Comparison of ENCODE assay signal across 8 mouse cellular contexts in genomic region chr12:87416690-87417089, GRCm38 (mm10). TPM values are rescaled to one million over a fixed set of nuclear protein-coding genes. Genes with fewer than 3 reads are reported as not detected.
DNase-seq lines count a peak whose midpoint lies in the region; ATAC-seq and TF ChIP-seq lines count a peak whose summit lies in the region.

No protein-coding gene starts in this region.

- no peak for TF ChIP-seq POLR2A in small intestine, adult 2 months (IDR thresholded peaks at IDR 0.05; ENCODE audit: low read depth, low read length)

- no peak overlapping the region for H3K4me2 ChIP-seq in forebrain, postnatal 0 days (ENCODE audit: low read depth)
- H3K4me2 ChIP-seq in forebrain, embryonic 15.5 days (replicated peaks): no peak overlapping the region
- H3K4me2 ChIP-seq in intestine, embryonic 16.5 days (ENCODE audit: low read depth, low read length): no peak overlapping the region
- H3K4me2 ChIP-seq in liver, embryonic 16.5 days (ENCODE audit: low read depth, low read length): no peak overlapping the region

- H3K4me3 ChIP-seq in forebrain, postnatal 0 days (ENCODE audit: low read depth, low read length): no peak overlapping the region
- H3K4me3 ChIP-seq in forebrain, embryonic 15.5 days: no peak overlapping the region
- no peak overlapping the region for H3K4me3 ChIP-seq in intestine, embryonic 16.5 days (ENCODE audit: low read length)
- H3K4me3 ChIP-seq in liver, embryonic 16.5 days (ENCODE audit: low read depth, low read length): no peak overlapping the region
- H3K4me3 ChIP-seq in small intestine, adult 2 months (ENCODE audit: low read depth, low read length): no peak overlapping the region

- no peak overlapping the region for H3K9ac ChIP-seq in forebrain, postnatal 0 days
- H3K9ac ChIP-seq in forebrain, embryonic 15.5 days (replicated peaks): no peak overlapping the region
- no peak overlapping the region for H3K9ac ChIP-seq in intestine, embryonic 16.5 days (ENCODE audit: low read depth, low read length)
- H3K9ac ChIP-seq in liver, embryonic 16.5 days (ENCODE audit: low read depth, low read length): no peak overlapping the region

- peak; percentile 43 for DNase-seq in forebrain, postnatal 0 days
- peak; percentile 88 for DNase-seq in 416B (ENCODE audit: low read depth)
- peak; percentile 65 for DNase-seq in adipocyte (ENCODE audit: low spot score)
- peak; percentile 77 for DNase-seq in embryo, embryonic 10.5 days (ENCODE audit: low spot score)

- no peaks in the 10 kb centered on the region for H3K27me3 ChIP-seq in forebrain, postnatal 0 days (ENCODE audit: insufficient read depth, low read length)
- H3K27me3 ChIP-seq in forebrain, embryonic 15.5 days: no peaks in the 10 kb centered on the region
- H3K27me3 ChIP-seq in intestine, embryonic 16.5 days (replicated peaks; ENCODE audit: control insufficient read depth, insufficient read depth, low read length): no peaks in the 10 kb centered on the region
- no peaks in the 10 kb centered on the region for H3K27me3 ChIP-seq in liver, embryonic 16.5 days (ENCODE audit: control insufficient read depth, insufficient read depth, low read depth, low read length)
- no peaks in the 10 kb centered on the region for H3K27me3 ChIP-seq in small intestine, adult 2 months (ENCODE audit: control insufficient read depth, insufficient read depth, low read length)

- peaks cover 6% of the 10 kb centered on the region for H3K4me1 ChIP-seq in forebrain, postnatal 0 days (ENCODE audit: insufficient read depth)
- peaks cover 8% of the 10 kb centered on the region for H3K4me1 ChIP-seq in forebrain, embryonic 15.5 days
- H3K4me1 ChIP-seq in intestine, embryonic 16.5 days (ENCODE audit: control insufficient read depth, insufficient read depth, low read length): no peaks in the 10 kb centered on the region
- H3K4me1 ChIP-seq in liver, embryonic 16.5 days (ENCODE audit: control insufficient read depth, low read depth, low read length): peaks cover 2% of the 10 kb centered on the region; the same call in 1 of the 2 replicates
- H3K4me1 ChIP-seq in small intestine, adult 2 months (ENCODE audit: control insufficient read depth, insufficient read depth, insufficient read length, low read length): peaks cover 3% of the 10 kb centered on the region; the same call in 1 of the 2 replicates

- no peak for ATAC-seq in forebrain, postnatal 0 days
- no peak for ATAC-seq in forebrain, embryonic 15.5 days (replicated peaks)
- ATAC-seq in intestine, embryonic 16.5 days: peak; percentile 21; the same call in 1 of the 2 replicates
- ATAC-seq in liver, embryonic 16.5 days (ENCODE audit: low read depth): 0 out of 2 replicates have a peak, but pooled peaks have one; percentile 45

- WGBS in forebrain, postnatal 0 days: 40% methylated on average over 7 of the region's 7 CpGs
- 37% methylated on average over 7 of the region's 7 CpGs for WGBS in forebrain, embryonic 15.5 days
- 32% methylated on average over 7 of the region's 7 CpGs for WGBS in intestine, embryonic 16.5 days
- 12% methylated on average over 7 of the region's 7 CpGs for WGBS in liver, embryonic 16.5 days (ENCODE audit: insufficient replicate concordance)
- 20% methylated on average over 7 of the region's 7 CpGs for WGBS in small intestine, adult 2 months

- no peaks in the 10 kb centered on the region for H3K36me3 ChIP-seq in forebrain, postnatal 0 days (ENCODE audit: insufficient read depth)
- H3K36me3 ChIP-seq in forebrain, embryonic 15.5 days: no peaks in the 10 kb centered on the region
- no peaks in the 10 kb centered on the region for H3K36me3 ChIP-seq in intestine, embryonic 16.5 days (ENCODE audit: control insufficient read depth, insufficient read depth, low read length)
- H3K36me3 ChIP-seq in liver, embryonic 16.5 days (ENCODE audit: control insufficient read depth, insufficient read depth): no peaks in the 10 kb centered on the region
- no peaks in the 10 kb centered on the region for H3K36me3 ChIP-seq in small intestine, adult 2 months (ENCODE audit: control insufficient read depth, insufficient read depth, low read length)

- peak; percentile 72 for TF ChIP-seq CTCF in forebrain, postnatal 0 days (IDR thresholded peaks at IDR 0.05; ENCODE audit: low read depth)
- peak; percentile 83; the same call in 1 of the 2 replicates for TF ChIP-seq CTCF in small intestine, adult 2 months (IDR thresholded peaks at IDR 0.05; ENCODE audit: extremely low read depth, insufficient read length, insufficient replicate concordance, low read depth, low read length)

- H3K27ac ChIP-seq in forebrain, postnatal 0 days (ENCODE audit: low read depth, low read length): no peak overlapping the region
- H3K27ac ChIP-seq in forebrain, embryonic 15.5 days (replicated peaks): no peak overlapping the region
- H3K27ac ChIP-seq in intestine, embryonic 16.5 days (ENCODE audit: low read length): no peak overlapping the region
- no peak overlapping the region for H3K27ac ChIP-seq in liver, embryonic 16.5 days (ENCODE audit: low read length)
- H3K27ac ChIP-seq in small intestine, adult 2 months (ENCODE audit: insufficient read depth, low read depth, low read length): no peak overlapping the region

- no peaks in the 10 kb centered on the region for H3K9me3 ChIP-seq in forebrain, postnatal 0 days (ENCODE audit: low read length)
- H3K9me3 ChIP-seq in forebrain, embryonic 15.5 days: no peaks in the 10 kb centered on the region
- H3K9me3 ChIP-seq in intestine, embryonic 16.5 days (ENCODE audit: control insufficient read depth, low read length): no peaks in the 10 kb centered on the region
- no peaks in the 10 kb centered on the region for H3K9me3 ChIP-seq in liver, embryonic 16.5 days (replicated peaks; ENCODE audit: control insufficient read depth, low read length)

RNA-seq across cellular contexts. Expression of gene Slirp, which starts 27.0 kb away (rescaled TPM):
- 63.9 and 86.4 TPM in 2 replicates for total RNA-seq in forebrain, postnatal 0 days (2014; rRNA removed)
- polyA plus RNA-seq in forebrain, postnatal 0 days (2015; fragmentation: Nextera tagmentation; extraction: Ambion mirVana): 208 and 262 TPM in 2 replicates
- 249 and 275 TPM in 2 replicates for polyA plus RNA-seq in forebrain, embryonic 15.5 days (2015; fragmentation: Nextera tagmentation; extraction: Ambion mirVana)
- polyA plus RNA-seq in intestine, embryonic 16.5 days (2015; fragmentation: Nextera tagmentation; extraction: Ambion mirVana): 258 and 261 TPM in 2 replicates
- 137 and 154 TPM in 2 replicates for polyA plus RNA-seq in liver, embryonic 16.5 days (2015; fragmentation: Nextera tagmentation; extraction: Ambion mirVana)
- polyA plus RNA-seq in small intestine, adult 2 months (2012; rRNA removed): 2.9 and 4.1 TPM in 2 replicates

RNA-seq across cellular contexts. Expression of gene Alkbh1, which starts 27.1 kb away (rescaled TPM):
- total RNA-seq in forebrain, postnatal 0 days (2014; rRNA removed): 40.1 and 40.4 TPM in 2 replicates
- polyA plus RNA-seq in forebrain, postnatal 0 days (2015; fragmentation: Nextera tagmentation; extraction: Ambion mirVana): 18.0 and 28.6 TPM in 2 replicates
- 51.3 and 52.1 TPM in 2 replicates for polyA plus RNA-seq in forebrain, embryonic 15.5 days (2015; fragmentation: Nextera tagmentation; extraction: Ambion mirVana)
- polyA plus RNA-seq in intestine, embryonic 16.5 days (2015; fragmentation: Nextera tagmentation; extraction: Ambion mirVana): 43.9 and 52.0 TPM in 2 replicates
- 17.0 and 17.4 TPM in 2 replicates for polyA plus RNA-seq in liver, embryonic 16.5 days (2015; fragmentation: Nextera tagmentation; extraction: Ambion mirVana)
- 5.7 and 6.0 TPM in 2 replicates for polyA plus RNA-seq in small intestine, adult 2 months (2012; rRNA removed)

RNA-seq across cellular contexts. Expression of gene Sptlc2, which starts 28.5 kb away (rescaled TPM):
- total RNA-seq in forebrain, postnatal 0 days (2014; rRNA removed): 53.5 and 69.2 TPM in 2 replicates
- 73.1 and 84.9 TPM in 2 replicates for polyA plus RNA-seq in forebrain, postnatal 0 days (2015; fragmentation: Nextera tagmentation; extraction: Ambion mirVana)
- 60.8 and 68.3 TPM in 2 replicates for polyA plus RNA-seq in forebrain, embryonic 15.5 days (2015; fragmentation: Nextera tagmentation; extraction: Ambion mirVana)
- 126 and 133 TPM in 2 replicates for polyA plus RNA-seq in intestine, embryonic 16.5 days (2015; fragmentation: Nextera tagmentation; extraction: Ambion mirVana)
- polyA plus RNA-seq in liver, embryonic 16.5 days (2015; fragmentation: Nextera tagmentation; extraction: Ambion mirVana): 28.1 and 30.8 TPM in 2 replicates
- 10.7 and 13.5 TPM in 2 replicates for polyA plus RNA-seq in small intestine, adult 2 months (2012; rRNA removed)

RNA-seq across cellular contexts. Expression of gene Snw1, which starts 55.4 kb away (rescaled TPM):
- total RNA-seq in forebrain, postnatal 0 days (2014; rRNA removed): 72.2 and 79.6 TPM in 2 replicates
- polyA plus RNA-seq in forebrain, postnatal 0 days (2015; fragmentation: Nextera tagmentation; extraction: Ambion mirVana): 95.6 and 109 TPM in 2 replicates
- 127 and 128 TPM in 2 replicates for polyA plus RNA-seq in forebrain, embryonic 15.5 days (2015; fragmentation: Nextera tagmentation; extraction: Ambion mirVana)
- 100.0 and 107 TPM in 2 replicates for polyA plus RNA-seq in intestine, embryonic 16.5 days (2015; fragmentation: Nextera tagmentation; extraction: Ambion mirVana)
- polyA plus RNA-seq in liver, embryonic 16.5 days (2015; fragmentation: Nextera tagmentation; extraction: Ambion mirVana): 43.1 and 47.7 TPM in 2 replicates
- polyA plus RNA-seq in small intestine, adult 2 months (2012; rRNA removed): 0.99 and 2.7 TPM in 2 replicates

Comparison
In these comparisons a context has a peak if more than half of its experiments do, and no peak if none do; other contexts are left out.
1. ATAC-seq: peak in intestine, embryonic 16.5 days (single experiment) and liver, embryonic 16.5 days (single experiment); none in forebrain, postnatal 0 days (single experiment) and forebrain, embryonic 15.5 days (single experiment).
2. RNA of gene Slirp, which starts 27.0 kb away (polyA plus RNA-seq): 258 to 261 TPM in intestine, embryonic 16.5 days, 249 to 275 TPM in forebrain, embryonic 15.5 days, 208 to 262 TPM in forebrain, postnatal 0 days and 137 to 154 TPM in liver, embryonic 16.5 days; 2.9 to 4.1 TPM in small intestine, adult 2 months; every median in the first group is over 10 times any median in the second.
3. Peak in every context shown above with its lines, with median percentiles within 50 percentile points of each other: DNase-seq.